Mouse (Mus musculus) embryo, embryonic 11 days (tissue): ENCODE data around the gene Kcnk6.
"Not testable (repeated sequence)": the region's sequence is repeated elsewhere in the genome, so short reads cannot be mapped to it uniquely, and the experiment has no call there.

ENCODE experiments used
- DNase-seq: peaks from one replicate; pipeline ENCODE4 v3.0.0-alpha.2; 2015

Kcnk6 gene

GRCm38 (mm10) chr7:29194230-29194629 lies 38.1 kb downstream of the Kcnk6 start:
- DNase-seq: not testable (repeated sequence)

- DNase-seq: not testable (repeated sequence)
Observed at GRCm38 (mm10) chr7:29181323-29181722, 51.0 kb downstream of the Kcnk6 start.

- DNase-seq: no peak
Observed at GRCm38 (mm10) chr7:29180854-29181236, 51.5 kb downstream of the Kcnk6 start.

GRCm38 (mm10) chr7:29180077-29180853 lies 52.0 kb downstream of the Kcnk6 start, which contains the start of gene Psmd8:
Psmd8 (minus strand) TSS chr7:29180701.
- DNase-seq: peak; percentile 99

DNA sequence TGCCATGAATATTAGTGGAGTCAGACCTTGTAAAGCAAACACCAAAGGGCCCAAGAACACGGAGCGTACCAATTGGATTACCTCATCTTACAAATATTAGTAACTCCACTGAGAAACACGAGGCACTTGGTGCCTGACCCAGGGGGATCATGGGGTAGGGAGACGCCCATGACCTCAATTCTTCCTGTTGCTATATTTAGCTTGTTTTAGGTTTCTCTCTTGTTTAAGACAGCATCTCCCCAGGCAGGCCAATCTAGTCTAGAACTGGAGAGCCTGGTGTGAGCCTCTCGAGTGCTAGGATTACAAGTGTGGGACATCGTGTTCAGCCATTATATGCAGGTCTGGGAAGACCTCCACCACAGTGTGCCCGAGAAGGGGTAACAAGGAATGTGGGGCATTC lies 53.0 kb downstream of the Kcnk6 start:
- DNase-seq: no peak

DNA sequence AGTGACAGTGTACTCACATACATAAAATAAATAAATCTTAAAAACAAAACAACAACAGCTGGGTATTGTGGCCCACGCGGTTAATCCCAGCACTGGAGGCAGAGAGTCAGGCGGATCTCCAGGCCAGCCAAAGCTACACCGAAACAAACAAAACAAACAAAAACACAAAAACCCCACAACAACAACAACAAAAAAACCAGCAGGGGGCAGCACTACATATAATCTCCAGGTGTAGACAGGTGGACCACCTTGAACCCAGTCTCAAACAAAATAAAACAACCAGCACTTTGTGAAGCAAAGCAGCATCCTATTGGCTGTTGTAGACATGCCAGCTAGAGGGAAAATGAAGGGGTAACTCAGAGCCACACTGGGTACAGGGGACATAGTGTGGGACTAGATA lies 54.2 kb downstream of the Kcnk6 start:
- no peak for DNase-seq

- DNase-seq: no peak
Observed at GRCm38 (mm10) chr7:29172390-29173016, 59.8 kb downstream of the Kcnk6 start.
